Comparison of ENCODE assay signal across 11 mouse cellular contexts in genomic region chr5:47273389-47274255, GRCm38 (mm10).
DNase-seq lines count a peak whose midpoint lies in the region; ATAC-seq and TF ChIP-seq lines count a peak whose summit lies in the region.
"Had no signal": no experiment of that assay in that cellular context is flagged by ENCODE, and none has a peak within 500 bp of the region (broad histone marks: within the 10 kb centered on the region; RNA-seq: fewer than 3 reads in every experiment).

No protein-coding gene starts in this region.

- H3K4me1 ChIP-seq in kidney, postnatal 0 days (replicated peaks; ENCODE audit: insufficient read depth, low read length) = peaks cover 9% of the 10 kb centered on the region; the same call in 1 of the 2 replicates
- peaks cover 17% of the 10 kb centered on the region for H3K4me1 ChIP-seq in embryonic facial prominence, embryonic 10.5 days
- no peaks in the 10 kb centered on the region; the same call in 1 of the 2 replicates for H3K4me1 ChIP-seq in lung, postnatal 0 days (ENCODE audit: insufficient read depth, low read depth, low read length)

- no peak overlapping the region for H3K9ac ChIP-seq in kidney, postnatal 0 days (ENCODE audit: low read depth, low read length)
- H3K9ac ChIP-seq in lung, postnatal 0 days (replicated peaks; ENCODE audit: low read depth) = no peak overlapping the region
- H3K9ac ChIP-seq: embryonic facial prominence, embryonic 12.5 days had no signal

- no peak overlapping the region for H3K4me2 ChIP-seq in kidney, postnatal 0 days (ENCODE audit: low read length)
- no peak overlapping the region for H3K4me2 ChIP-seq in lung, postnatal 0 days (replicated peaks; ENCODE audit: low read depth, low read length)
- H3K4me2 ChIP-seq: embryonic facial prominence, embryonic 12.5 days had no signal

- intact Hi-C loops in left cerebral cortex, postnatal 14 days (cut with DNase I) = no loop called here

- no peak for TF ChIP-seq CTCF in kidney, postnatal 0 days (IDR thresholded peaks at IDR 0.05; ENCODE audit: low read depth)
- TF ChIP-seq CTCF in lung, postnatal 0 days (IDR thresholded peaks at IDR 0.05) = no peak

- H3K4me3 ChIP-seq in kidney, postnatal 0 days (replicated peaks; ENCODE audit: low read depth, low read length) = no peak overlapping the region
- no peak overlapping the region for H3K4me3 ChIP-seq in embryonic facial prominence, embryonic 10.5 days
- no peak overlapping the region for H3K4me3 ChIP-seq in lung, postnatal 0 days (ENCODE audit: low read depth, low read length)
- H3K4me3 ChIP-seq: embryonic facial prominence, embryonic 12.5 days had no signal

- DNase-seq in kidney, postnatal 0 days (ENCODE audit: low spot score) = peak; percentile 62
- DNase-seq in kidney, adult 18-20 months = no peak
- DNase-seq in Muller cell, postnatal 12 days (ENCODE audit: inconsistent ontology term) = peak; percentile 56
- peak; percentile 35 for DNase-seq in embryonic facial prominence, embryonic 10.5 days (ENCODE audit: low spot score)
- DNase-seq in lung, postnatal 0 days (ENCODE audit: low spot score) = peak; percentile 34
- DNase-seq in left cerebral cortex, postnatal 14 days (ENCODE audit: low spot score in 2 of 2) = no peak
- DNase-seq: gastrocnemius, postnatal 25 days; retina, postnatal 1 day; thymus, adult 2 months had no signal

- H3K27me3 ChIP-seq in kidney, postnatal 0 days (ENCODE audit: insufficient read depth, low read length) = no peaks in the 10 kb centered on the region
- H3K27me3 ChIP-seq in embryonic facial prominence, embryonic 10.5 days (replicated peaks; ENCODE audit: low read depth, poor library complexity, severe bottlenecking) = no peaks in the 10 kb centered on the region
- no peaks in the 10 kb centered on the region for H3K27me3 ChIP-seq in lung, postnatal 0 days (replicated peaks; ENCODE audit: insufficient read depth, low read length)
- H3K27me3 ChIP-seq: embryonic facial prominence, embryonic 12.5 days had no signal

- H3K9me3 ChIP-seq in kidney, postnatal 0 days (replicated peaks; ENCODE audit: low read length) = no peaks in the 10 kb centered on the region
- H3K9me3 ChIP-seq in embryonic facial prominence, embryonic 10.5 days = no peaks in the 10 kb centered on the region
- no peaks in the 10 kb centered on the region for H3K9me3 ChIP-seq in lung, postnatal 0 days (ENCODE audit: low read length)
- H3K9me3 ChIP-seq: embryonic facial prominence, embryonic 12.5 days had no signal

- no peak for TF ChIP-seq EP300 in lung, postnatal 0 days (IDR thresholded peaks at IDR 0.05)

- H3K27ac ChIP-seq in kidney, postnatal 0 days = no peak overlapping the region
- H3K27ac ChIP-seq in embryonic facial prominence, embryonic 10.5 days (replicated peaks) = peak overlapping the region; percentile 74; the same call in 1 of the 2 replicates
- no peak overlapping the region for H3K27ac ChIP-seq in lung, postnatal 0 days (ENCODE audit: low read length)
- H3K27ac ChIP-seq: embryonic facial prominence, embryonic 12.5 days had no signal

- H3K36me3 ChIP-seq in kidney, postnatal 0 days (ENCODE audit: insufficient read depth, low read length) = no peaks in the 10 kb centered on the region
- no peaks in the 10 kb centered on the region for H3K36me3 ChIP-seq in embryonic facial prominence, embryonic 10.5 days (replicated peaks)
- no peaks in the 10 kb centered on the region for H3K36me3 ChIP-seq in lung, postnatal 0 days (ENCODE audit: insufficient read depth, low read length)
- H3K36me3 ChIP-seq: embryonic facial prominence, embryonic 12.5 days had no signal

- ATAC-seq in kidney, postnatal 0 days (replicated peaks; ENCODE audit: low FRiP score, low read depth) = peak; percentile 68; the same call in 1 of the 2 replicates
- peak; percentile 72 for ATAC-seq in lung, postnatal 0 days
- ATAC-seq in inflammation-experienced regulatory T-cells, adult 6 months = no peak

- 28% methylated on average over 9 of the region's 9 CpGs for WGBS in kidney, postnatal 0 days
- 73% methylated on average over 9 of the region's 9 CpGs for WGBS in embryonic facial prominence, embryonic 10.5 days
- 29% methylated on average over 9 of the region's 9 CpGs for WGBS in lung, postnatal 0 days

Comparison
In these comparisons a context has a peak if more than half of its experiments do, and no peak if none do; other contexts are left out.
1. DNase-seq: peak in kidney, postnatal 0 days (single experiment), Muller cell, postnatal 12 days (single experiment), embryonic facial prominence, embryonic 10.5 days (single experiment) and lung, postnatal 0 days (single experiment); none in kidney, adult 18-20 months (single experiment) and left cerebral cortex, postnatal 14 days (0 of 2).